Mouse (Mus musculus) midbrain, embryonic 14.5 days (tissue): Measurements from ENCODE around the gene Mapk7. TPM values are rescaled to one million over a fixed set of nuclear protein-coding genes. Genes with fewer than 3 reads are reported as not detected.
A peak's percentile ranks its signal among the peaks of the same experiment; 100 is the strongest.

Experiments
- ATAC-seq: fragments of 200-750 bp; cut with Nextera tagmentation; 2 replicates; pipeline ENCODE4 v1.8.0; 2017; ENCODE audit warnings: moderate number of reproducible peaks, moderate library complexity; ENCODE audit not compliant: low FRiP score, low TSS enrichment
- DNase-seq: peaks from one replicate; pipeline ENCODE4 v3.0.0-alpha.2; 2015
- H3K27ac ChIP-seq: fragments of 300-500 bp; sonication (generic); replicated peaks from 2 replicates; pipeline ENCODE4 v1.5.1; 2014; ENCODE audit warnings: mild to moderate bottlenecking, low read depth, low read length, moderate library complexity
- H3K27me3 ChIP-seq: fragments of 300-500 bp; sonication (generic); 2 replicates; pipeline ENCODE4 v1.6.1; 2014; ENCODE audit warnings: low read length, control low read depth, mixed read lengths; ENCODE audit not compliant: control insufficient read depth, insufficient read depth
- H3K36me3 ChIP-seq: fragments of 300-500 bp; sonication (generic); 2 replicates; pipeline ENCODE4 v1.6.1; 2014; ENCODE audit warnings: low read length, control low read depth; ENCODE audit not compliant: control insufficient read depth, insufficient read depth
- H3K4me1 ChIP-seq: fragments of 300-500 bp; sonication (generic); 2 replicates; pipeline ENCODE4 v1.6.1; 2014; ENCODE audit warnings: mild to moderate bottlenecking, antibody characterized with exemption, low read length, control low read depth; ENCODE audit not compliant: control insufficient read depth, insufficient read depth
- H3K4me2 ChIP-seq: fragments of 300-500 bp; sonication (generic); 2 replicates; pipeline ENCODE4 v1.6.1; 2014; ENCODE audit warnings: mild to moderate bottlenecking, low read length, moderate library complexity
- H3K4me3 ChIP-seq: fragments of 300-500 bp; sonication (generic); replicated peaks from 2 replicates; pipeline ENCODE4 v1.5.1; 2014; ENCODE audit warnings: low read depth, low read length
- H3K9ac ChIP-seq: fragments of 300-500 bp; sonication (generic); replicated peaks from 2 replicates; pipeline ENCODE4 v1.6.1; 2014; ENCODE audit warnings: mild to moderate bottlenecking, low read length, moderate library complexity
- H3K9me3 ChIP-seq: fragments of 300-500 bp; sonication (generic); 2 replicates; pipeline ENCODE4 v1.6.1; 2016; ENCODE audit warnings: low read length, control low read depth, mixed read lengths; ENCODE audit not compliant: control insufficient read depth
- WGBS: fragments of 180-500 bp; shearing (Covaris S2); extraction: QIAGEN DNeasy Blood & Tissue Kit; methylation state at CpG from one replicate; pipeline ENCODE4 v1.1.7; 2014; 5-methylcytosine and 5-hydroxymethylcytosine counted together
- polyA plus RNA-seq: library from polyadenylated mRNA; unstranded; fragments of >200 nt; fragmentation: Nextera tagmentation; extraction: Ambion mirVana; gene quantifications from 2 replicates; pipeline ENCODE4 v1.2.1, GENCODE M21; 2014

The Mapk7 gene
- polyA plus RNA-seq, 1 experiment from 2014 or later = 58.5 TPM

DNA sequence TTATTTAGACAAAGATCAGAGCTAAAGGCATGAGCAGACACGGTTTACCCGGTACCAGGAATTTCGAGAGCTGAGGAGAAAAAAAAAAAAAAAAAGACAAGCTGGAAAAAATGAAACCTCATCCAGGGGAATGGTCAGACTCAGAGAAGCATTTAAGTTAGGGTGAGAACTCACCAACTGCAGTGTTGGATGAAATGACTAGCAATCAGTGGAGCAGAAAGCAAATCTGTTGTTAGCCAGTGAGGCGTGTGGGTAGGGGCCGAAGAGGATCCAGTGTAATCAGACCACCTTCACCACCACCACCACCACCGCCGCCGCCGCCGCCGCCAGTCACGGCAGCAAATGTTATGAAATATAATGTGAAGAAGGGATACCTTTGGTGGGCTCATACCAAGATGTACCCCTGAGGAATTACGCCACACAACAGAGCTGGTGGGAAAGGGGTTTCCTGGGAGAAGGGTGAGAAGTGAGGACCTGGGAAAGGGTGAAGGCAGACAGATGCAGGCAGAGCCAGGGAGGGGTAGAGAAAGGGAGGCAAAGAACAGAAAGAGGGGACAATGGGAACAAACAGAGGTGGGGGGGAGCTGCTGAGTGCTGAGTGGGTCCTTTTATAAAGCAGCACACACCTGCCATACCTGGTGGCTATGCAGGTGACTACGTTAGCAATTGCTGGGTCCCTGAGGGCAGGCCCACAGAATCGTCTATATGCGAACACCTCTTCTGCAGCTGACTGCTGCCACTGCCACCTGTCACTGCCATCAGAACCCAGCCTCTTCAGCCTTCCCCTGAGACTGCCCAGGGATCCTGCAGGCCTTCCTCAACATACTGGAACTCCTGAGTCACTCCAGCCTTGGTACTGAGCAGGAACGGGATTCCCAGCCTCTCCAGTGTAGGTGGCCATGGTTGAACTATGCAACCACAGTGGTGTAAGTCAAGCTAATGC is 16.4 kb downstream of the Mapk7 start:
- no peak overlapping the region; the same call in 1 of the 2 replicates for H3K9ac ChIP-seq
- no peaks in the 10 kb centered on the region for H3K36me3 ChIP-seq
- DNase-seq (no peak), ATAC-seq (no peak)
- H3K9me3 ChIP-seq = no peaks in the 10 kb centered on the region
- H3K27me3 ChIP-seq = no peaks in the 10 kb centered on the region
- 36% methylated on average over 17 of the region's 17 CpGs for WGBS
- H3K27ac ChIP-seq = no peak overlapping the region; the same call in 1 of the 2 replicates
- H3K4me1 ChIP-seq = no peaks in the 10 kb centered on the region
- H3K4me3 ChIP-seq = no peak overlapping the region
- H3K4me2 ChIP-seq = peak overlapping the region; percentile 31

DNA sequence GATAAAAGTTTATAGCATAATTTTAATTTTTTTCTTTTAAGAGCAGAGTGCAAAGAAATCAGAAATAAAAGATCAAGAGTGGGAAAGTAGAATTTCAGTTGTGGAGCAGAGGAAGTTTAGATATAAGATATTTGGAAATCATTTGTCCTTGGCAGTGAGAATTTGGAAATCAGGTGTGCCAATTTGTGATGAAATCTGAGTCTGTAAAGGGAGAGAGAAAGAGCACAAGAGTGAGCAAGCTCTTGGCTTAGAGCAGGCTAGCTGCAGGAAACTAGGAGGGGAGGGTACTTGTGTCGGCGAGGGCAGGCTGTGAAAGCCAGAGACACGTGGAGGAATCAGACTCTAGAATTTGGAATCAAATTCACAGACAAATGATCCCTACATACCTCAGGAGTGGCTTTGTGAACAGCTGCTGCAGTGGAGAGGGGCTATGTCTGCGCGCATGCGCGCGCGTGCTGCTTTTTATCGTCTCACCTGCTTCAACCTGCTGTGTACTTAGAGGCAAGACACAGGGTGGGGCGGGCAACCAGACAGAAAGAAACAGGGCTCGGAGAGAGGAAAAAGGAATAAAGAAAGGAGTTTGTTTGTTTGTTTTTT is 17.3 kb downstream of the Mapk7 start:
- DNase-seq = peak; percentile 57
- Histone ChIP-seq H3K27me3 (no peaks in the 10 kb centered on the region), H3K36me3 (no peaks in the 10 kb centered on the region), H3K4me2 (peak overlapping the region; percentile 31), H3K9ac (no peak overlapping the region), H3K4me1 (no peaks in the 10 kb centered on the region), H3K9me3 (no peaks in the 10 kb centered on the region), H3K4me3 (no peak overlapping the region), H3K27ac (no peak overlapping the region)
- WGBS = 49% methylated on average over 12 of the region's 12 CpGs
- no peak for ATAC-seq

DNA sequence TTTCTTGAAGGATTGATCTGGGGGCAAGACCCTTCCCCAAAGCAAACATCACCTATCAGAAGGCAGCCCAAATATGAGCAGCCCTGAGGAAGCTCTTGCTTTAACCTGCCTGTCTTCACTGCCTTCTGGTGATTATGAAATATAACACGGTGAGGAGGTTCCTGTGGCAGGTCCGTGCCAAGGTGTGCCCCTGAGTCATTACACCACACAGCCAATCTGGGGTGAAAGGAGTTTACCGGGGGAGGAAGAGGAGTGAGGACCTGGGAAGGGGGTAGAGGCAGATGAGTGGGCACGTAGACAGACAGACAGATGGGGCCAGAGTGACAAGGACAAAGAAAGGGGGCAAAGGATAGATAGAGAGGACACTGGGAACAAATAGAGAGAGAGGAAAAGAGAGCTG is 20.6 kb downstream of the Mapk7 start:
- DNase-seq (no peak), ATAC-seq (no peak)
- Histone ChIP-seq H3K27me3 (no peaks in the 10 kb centered on the region), H3K36me3 (no peaks in the 10 kb centered on the region), H3K9ac (no peak overlapping the region), H3K4me2 (no peak overlapping the region), H3K27ac (no peak overlapping the region), H3K4me3 (no peak overlapping the region), H3K9me3 (no peaks in the 10 kb centered on the region), H3K4me1 (no peaks in the 10 kb centered on the region)
- 85% methylated on average over 4 of the region's 4 CpGs for WGBS

- no peak overlapping the region for H3K4me3 ChIP-seq
- H3K4me1 ChIP-seq = no peaks in the 10 kb centered on the region
- ATAC-seq = no peak
- H3K4me2 ChIP-seq = no peak overlapping the region
- no peak overlapping the region for H3K9ac ChIP-seq
- no peaks in the 10 kb centered on the region for H3K27me3 ChIP-seq
- DNase-seq = no peak
- H3K9me3 ChIP-seq = no peaks in the 10 kb centered on the region; the same call in 1 of the 2 replicates
- H3K27ac ChIP-seq = no peak overlapping the region
- no peaks in the 10 kb centered on the region for H3K36me3 ChIP-seq
Observed at GRCm38 (mm10) chr11:61470880-61471279, 23.3 kb downstream of the Mapk7 start.

GRCm38 (mm10) chr11:61469317-61469917 is 24.8 kb downstream of the Mapk7 start:
- no peak for ATAC-seq
- WGBS = 74% methylated on average over 7 of the region's 7 CpGs

DNA sequence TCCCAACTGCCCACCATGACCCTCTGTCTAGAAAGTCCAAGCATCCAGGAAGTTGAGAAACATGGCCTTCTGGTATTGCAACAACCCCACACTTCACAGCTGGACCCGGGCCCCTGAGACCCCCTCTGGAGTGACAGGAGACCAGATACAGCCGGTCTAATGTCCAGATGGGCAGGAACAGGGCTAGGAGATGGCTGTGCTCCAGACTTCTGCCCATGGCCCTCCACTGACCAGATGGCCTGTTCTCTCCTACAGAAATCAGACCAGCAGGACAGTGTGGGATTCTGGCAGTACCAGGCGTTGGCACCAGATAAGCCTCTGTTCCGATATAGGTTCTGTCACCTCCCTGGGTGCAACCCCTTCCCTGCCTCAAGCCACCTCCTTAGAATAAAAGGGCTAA is 25.7 kb downstream of the Mapk7 start:
- H3K4me3 ChIP-seq = no peak overlapping the region

More at GRCm38 (mm10) chr11:61469317-61469917, 24.8 kb downstream of the Mapk7 start:
- no peaks in the 10 kb centered on the region for H3K4me1 ChIP-seq
- H3K27me3 ChIP-seq = no peaks in the 10 kb centered on the region
- no peaks in the 10 kb centered on the region for H3K36me3 ChIP-seq
- no peaks in the 10 kb centered on the region; the same call in 1 of the 2 replicates for H3K9me3 ChIP-seq
- H3K9ac ChIP-seq = no peak overlapping the region
- H3K27ac ChIP-seq = no peak overlapping the region
- H3K4me2 ChIP-seq = no peak overlapping the region
- DNase-seq = no peak
- H3K4me3 ChIP-seq = no peak overlapping the region

DNA sequence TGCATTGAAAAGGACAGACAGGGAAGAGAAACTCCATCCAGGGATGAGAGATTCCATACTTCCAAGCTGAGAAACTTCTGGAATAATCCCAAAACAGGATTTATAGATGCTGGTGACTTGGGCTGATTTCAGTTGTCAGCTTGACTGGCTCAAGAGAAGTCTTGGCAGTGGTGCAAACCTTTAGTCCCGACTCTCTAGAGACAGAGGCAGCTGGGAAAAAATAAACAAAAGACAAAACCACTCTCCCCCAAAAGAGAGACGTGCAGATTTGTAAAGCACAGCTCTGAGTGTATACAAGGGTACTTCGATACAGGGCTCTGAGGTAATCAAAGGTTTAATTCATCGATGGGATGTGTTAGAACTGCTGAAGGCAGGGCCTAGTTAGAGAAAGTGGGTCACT is 28.8 kb downstream of the Mapk7 start:
- no peak overlapping the region for H3K4me2 ChIP-seq
- no peak overlapping the region for H3K9ac ChIP-seq
- H3K4me1 ChIP-seq = no peaks in the 10 kb centered on the region
- H3K4me3 ChIP-seq = no peak overlapping the region
- ATAC-seq = no peak
- H3K36me3 ChIP-seq = no peaks in the 10 kb centered on the region
- DNase-seq = no peak
- no peak overlapping the region for H3K27ac ChIP-seq
- H3K9me3 ChIP-seq = no peaks in the 10 kb centered on the region; the same call in 1 of the 2 replicates
- WGBS = 64% methylated on average over 4 of the region's 4 CpGs
- no peaks in the 10 kb centered on the region for H3K27me3 ChIP-seq

More for the DNA sequence above, 25.7 kb downstream of the Mapk7 start:
- ATAC-seq = no peak
- Histone ChIP-seq H3K36me3 (no peaks in the 10 kb centered on the region), H3K9me3 (no peaks in the 10 kb centered on the region; the same call in 1 of the 2 replicates), H3K27ac (no peak overlapping the region), H3K9ac (no peak overlapping the region), H3K27me3 (no peaks in the 10 kb centered on the region), H3K4me1 (no peaks in the 10 kb centered on the region), H3K4me2 (no peak overlapping the region)
- DNase-seq = no peak
- 89% methylated on average over 4 of the region's 4 CpGs for WGBS

- Histone ChIP-seq H3K4me2 (no peak overlapping the region), H3K4me3 (no peak overlapping the region), H3K27ac (no peak overlapping the region), H3K9ac (no peak overlapping the region), H3K4me1 (no peaks in the 10 kb centered on the region), H3K9me3 (no peaks in the 10 kb centered on the region; the same call in 1 of the 2 replicates), H3K36me3 (no peaks in the 10 kb centered on the region), H3K27me3 (no peaks in the 10 kb centered on the region)
- 72% methylated on average over 2 of the region's 2 CpGs for WGBS
- ATAC-seq (no peak), DNase-seq (no peak)
Observed at GRCm38 (mm10) chr11:61464071-61464470, 30.1 kb downstream of the Mapk7 start.
